Mouse (Mus musculus): ENCODE results near the gene Ampd3.

Gene Ampd3

GRCm38 (mm10) chr7:110768001-110768400, at the start of gene Ampd3:
Ampd3 (plus strand) TSS chr7:110768206.
- in situ Hi-C loops (cut with MboI; ENCODE audit: low sequenced_read_pairs) = no loop called here

- in situ Hi-C loops (cut with MboI; ENCODE audit: low sequenced_read_pairs) = no loop called here
Measured at GRCm38 (mm10) chr7:110718505-110718904, 49.5 kb upstream of the Ampd3 start.

- in situ Hi-C loops (cut with MboI; ENCODE audit: low sequenced_read_pairs) = no loop called here
Measured at GRCm38 (mm10) chr7:110719857-110720256, 48.1 kb upstream of the Ampd3 start.

- in situ Hi-C loops (cut with MboI; ENCODE audit: low sequenced_read_pairs) = no loop called here
Measured at GRCm38 (mm10) chr7:110722183-110722582, 45.8 kb upstream of the Ampd3 start.

GRCm38 (mm10) chr7:110727049-110727448, 41.0 kb upstream of the Ampd3 start:
- in situ Hi-C loops (cut with MboI; ENCODE audit: low sequenced_read_pairs) = loop anchor here (5.0 kb wide), 1 partner anchor 65 kb away; no protein-coding TSS in a partner anchor

- in situ Hi-C loops (cut with MboI; ENCODE audit: low sequenced_read_pairs) = loop anchor here (5.0 kb wide), 1 partner anchor 63 kb away; no protein-coding TSS in a partner anchor
Measured at GRCm38 (mm10) chr7:110728876-110729275, 39.1 kb upstream of the Ampd3 start.

GRCm38 (mm10) chr7:110729295-110729694, 38.7 kb upstream of the Ampd3 start:
- in situ Hi-C loops (cut with MboI; ENCODE audit: low sequenced_read_pairs) = loop anchor here (5.0 kb wide), 1 partner anchor 63 kb away; no protein-coding TSS in a partner anchor

GRCm38 (mm10) chr7:110731091-110731967, 36.7 kb upstream of the Ampd3 start:
- in situ Hi-C loops (cut with MboI; ENCODE audit: low sequenced_read_pairs) = no loop called here

GRCm38 (mm10) chr7:110732001-110732632, 35.9 kb upstream of the Ampd3 start:
- in situ Hi-C loops (cut with MboI; ENCODE audit: low sequenced_read_pairs) = no loop called here

GRCm38 (mm10) chr7:110736914-110737313, 31.1 kb upstream of the Ampd3 start:
- in situ Hi-C loops (cut with MboI; ENCODE audit: low sequenced_read_pairs) = no loop called here

GRCm38 (mm10) chr7:110739764-110740163, 28.2 kb upstream of the Ampd3 start:
- in situ Hi-C loops (cut with MboI; ENCODE audit: low sequenced_read_pairs) = no loop called here

GRCm38 (mm10) chr7:110740188-110740587, 27.8 kb upstream of the Ampd3 start:
- in situ Hi-C loops (cut with MboI; ENCODE audit: low sequenced_read_pairs) = no loop called here

GRCm38 (mm10) chr7:110742022-110742421, 26.0 kb upstream of the Ampd3 start:
- in situ Hi-C loops (cut with MboI; ENCODE audit: low sequenced_read_pairs) = no loop called here

- in situ Hi-C loops (cut with MboI; ENCODE audit: low sequenced_read_pairs) = no loop called here
Measured at GRCm38 (mm10) chr7:110746087-110746562, 21.9 kb upstream of the Ampd3 start.

GRCm38 (mm10) chr7:110746809-110747208, 21.2 kb upstream of the Ampd3 start:
- in situ Hi-C loops (cut with MboI; ENCODE audit: low sequenced_read_pairs) = no loop called here

- in situ Hi-C loops (cut with MboI; ENCODE audit: low sequenced_read_pairs) = no loop called here
Measured at GRCm38 (mm10) chr7:110750834-110751233, 17.2 kb upstream of the Ampd3 start.

GRCm38 (mm10) chr7:110751634-110752033, 16.4 kb upstream of the Ampd3 start:
- in situ Hi-C loops (cut with MboI; ENCODE audit: low sequenced_read_pairs) = no loop called here

- in situ Hi-C loops (cut with MboI; ENCODE audit: low sequenced_read_pairs) = no loop called here
Measured at GRCm38 (mm10) chr7:110753310-110753709, 14.7 kb upstream of the Ampd3 start.

GRCm38 (mm10) chr7:110753926-110754330, 14.1 kb upstream of the Ampd3 start:
- in situ Hi-C loops (cut with MboI; ENCODE audit: low sequenced_read_pairs) = no loop called here

GRCm38 (mm10) chr7:110756440-110756839, 11.6 kb upstream of the Ampd3 start:
- in situ Hi-C loops (cut with MboI; ENCODE audit: low sequenced_read_pairs) = no loop called here

GRCm38 (mm10) chr7:110762605-110763180, 5.3 kb upstream of the Ampd3 start:
- in situ Hi-C loops (cut with MboI; ENCODE audit: low sequenced_read_pairs) = no loop called here

Data from CH12F3 (cell line).